Mouse (Mus musculus): ENCODE data around the gene Ltb4r2. TPM values are rescaled to one million over a fixed set of nuclear protein-coding genes. Genes with fewer than 3 reads are reported as not detected.

Ltb4r2 gene
- polyA plus RNA-seq, 1 experiment: 0.07 TPM

- Histone ChIP-seq H3K27ac (ENCODE audit: control insufficient read depth, insufficient read depth, low read depth, low read length) (no peak overlapping the region), H3K36me3 (ENCODE audit: control insufficient read depth, insufficient read depth, low read length) (no peaks in the 10 kb centered on the region), H3K4me1 (ENCODE audit: control insufficient read depth, insufficient read depth, low read length) (peaks cover 8% of the 10 kb centered on the region), H3K27me3 (ENCODE audit: control insufficient read depth, insufficient read depth, low read length) (no peaks in the 10 kb centered on the region), H3K4me3 (ENCODE audit: control insufficient read depth, low read depth, low read length) (no peak overlapping the region)
- TF ChIP-seq POLR2A (IDR thresholded peaks at IDR 0.05; ENCODE audit: control insufficient read depth, low read depth, low read length) (no peak), CTCF (IDR thresholded peaks at IDR 0.05; ENCODE audit: control insufficient read depth, insufficient read depth, insufficient replicate concordance, low read depth, low read length) (no peak)
Observed at GRCm38 (mm10) chr14:55769087-55769703, 8.0 kb downstream of the Ltb4r2 start.

GRCm38 (mm10) chr14:55776711-55777110, 15.5 kb downstream of the Ltb4r2 start:
- no peaks in the 10 kb centered on the region for H3K27me3 ChIP-seq (ENCODE audit: control insufficient read depth, insufficient read depth, low read length)
- no peak for TF ChIP-seq POLR2A (IDR thresholded peaks at IDR 0.05; ENCODE audit: control insufficient read depth, low read depth, low read length)
- no peak for TF ChIP-seq CTCF (IDR thresholded peaks at IDR 0.05; ENCODE audit: control insufficient read depth, insufficient read depth, insufficient replicate concordance, low read depth, low read length)
- no peaks in the 10 kb centered on the region for H3K36me3 ChIP-seq (ENCODE audit: control insufficient read depth, insufficient read depth, low read length)
- H3K27ac ChIP-seq (ENCODE audit: control insufficient read depth, insufficient read depth, low read depth, low read length): no peak overlapping the region
- no peak overlapping the region for H3K4me3 ChIP-seq (ENCODE audit: control insufficient read depth, low read depth, low read length)
- H3K4me1 ChIP-seq (ENCODE audit: control insufficient read depth, insufficient read depth, low read length): no peaks in the 10 kb centered on the region

GRCm38 (mm10) chr14:55777176-55777575, 15.9 kb downstream of the Ltb4r2 start:
- no peak for TF ChIP-seq CTCF (IDR thresholded peaks at IDR 0.05; ENCODE audit: control insufficient read depth, insufficient read depth, insufficient replicate concordance, low read depth, low read length)
- TF ChIP-seq POLR2A (IDR thresholded peaks at IDR 0.05; ENCODE audit: control insufficient read depth, low read depth, low read length): no peak

GRCm38 (mm10) chr14:55777806-55778205, 16.6 kb downstream of the Ltb4r2 start:
- no peaks in the 10 kb centered on the region for H3K36me3 ChIP-seq (ENCODE audit: control insufficient read depth, insufficient read depth, low read length)
- no peaks in the 10 kb centered on the region for H3K27me3 ChIP-seq (ENCODE audit: control insufficient read depth, insufficient read depth, low read length)
- H3K4me3 ChIP-seq (ENCODE audit: control insufficient read depth, low read depth, low read length): no peak overlapping the region
- H3K4me1 ChIP-seq (ENCODE audit: control insufficient read depth, insufficient read depth, low read length): no peaks in the 10 kb centered on the region
- TF ChIP-seq POLR2A (IDR thresholded peaks at IDR 0.05; ENCODE audit: control insufficient read depth, low read depth, low read length) (no peak), CTCF (IDR thresholded peaks at IDR 0.05; ENCODE audit: control insufficient read depth, insufficient read depth, insufficient replicate concordance, low read depth, low read length) (no peak)
- no peak overlapping the region for H3K27ac ChIP-seq (ENCODE audit: control insufficient read depth, insufficient read depth, low read depth, low read length)

More at GRCm38 (mm10) chr14:55777176-55777575, 15.9 kb downstream of the Ltb4r2 start:
- Histone ChIP-seq H3K36me3 (ENCODE audit: control insufficient read depth, insufficient read depth, low read length) (no peaks in the 10 kb centered on the region), H3K27ac (ENCODE audit: control insufficient read depth, insufficient read depth, low read depth, low read length) (no peak overlapping the region), H3K4me3 (ENCODE audit: control insufficient read depth, low read depth, low read length) (no peak overlapping the region), H3K4me1 (ENCODE audit: control insufficient read depth, insufficient read depth, low read length) (no peaks in the 10 kb centered on the region), H3K27me3 (ENCODE audit: control insufficient read depth, insufficient read depth, low read length) (no peaks in the 10 kb centered on the region)

- Histone ChIP-seq H3K27ac (ENCODE audit: control insufficient read depth, insufficient read depth, low read depth, low read length) (no peak overlapping the region), H3K27me3 (ENCODE audit: control insufficient read depth, insufficient read depth, low read length) (no peaks in the 10 kb centered on the region), H3K36me3 (ENCODE audit: control insufficient read depth, insufficient read depth, low read length) (no peaks in the 10 kb centered on the region), H3K4me1 (ENCODE audit: control insufficient read depth, insufficient read depth, low read length) (peaks cover 2% of the 10 kb centered on the region), H3K4me3 (ENCODE audit: control insufficient read depth, low read depth, low read length) (no peak overlapping the region)
- TF ChIP-seq POLR2A (IDR thresholded peaks at IDR 0.05; ENCODE audit: control insufficient read depth, low read depth, low read length) (no peak), CTCF (IDR thresholded peaks at IDR 0.05; ENCODE audit: control insufficient read depth, insufficient read depth, insufficient replicate concordance, low read depth, low read length) (no peak)
Observed at GRCm38 (mm10) chr14:55778686-55779085, 17.5 kb downstream of the Ltb4r2 start.

- Histone ChIP-seq H3K4me1 (ENCODE audit: control insufficient read depth, insufficient read depth, low read length) (peaks cover 6% of the 10 kb centered on the region), H3K27ac (ENCODE audit: control insufficient read depth, insufficient read depth, low read depth, low read length) (no peak overlapping the region), H3K27me3 (ENCODE audit: control insufficient read depth, insufficient read depth, low read length) (no peaks in the 10 kb centered on the region), H3K36me3 (ENCODE audit: control insufficient read depth, insufficient read depth, low read length) (no peaks in the 10 kb centered on the region), H3K4me3 (ENCODE audit: control insufficient read depth, low read depth, low read length) (no peak overlapping the region)
- TF ChIP-seq CTCF (IDR thresholded peaks at IDR 0.05; ENCODE audit: control insufficient read depth, insufficient read depth, insufficient replicate concordance, low read depth, low read length) (no peak), POLR2A (IDR thresholded peaks at IDR 0.05; ENCODE audit: control insufficient read depth, low read depth, low read length) (no peak)
Observed at GRCm38 (mm10) chr14:55779656-55780055, 18.4 kb downstream of the Ltb4r2 start.

GRCm38 (mm10) chr14:55780736-55781135, 19.5 kb downstream of the Ltb4r2 start:
- Histone ChIP-seq H3K36me3 (ENCODE audit: control insufficient read depth, insufficient read depth, low read length) (no peaks in the 10 kb centered on the region), H3K27me3 (ENCODE audit: control insufficient read depth, insufficient read depth, low read length) (no peaks in the 10 kb centered on the region), H3K27ac (ENCODE audit: control insufficient read depth, insufficient read depth, low read depth, low read length) (no peak overlapping the region), H3K4me1 (ENCODE audit: control insufficient read depth, insufficient read depth, low read length) (peaks cover 6% of the 10 kb centered on the region), H3K4me3 (ENCODE audit: control insufficient read depth, low read depth, low read length) (no peak overlapping the region)
- TF ChIP-seq POLR2A (IDR thresholded peaks at IDR 0.05; ENCODE audit: control insufficient read depth, low read depth, low read length) (no peak), CTCF (IDR thresholded peaks at IDR 0.05; ENCODE audit: control insufficient read depth, insufficient read depth, insufficient replicate concordance, low read depth, low read length) (no peak)
